Mouse (Mus musculus): ENCODE measurements around the gene Gins2. TPM values are rescaled to one million over a fixed set of nuclear protein-coding genes. Genes with fewer than 3 reads are reported as not detected.

Gene Gins2
- polyA plus RNA-seq, 1 experiment from 2014 or later = 88.8 TPM

DNA sequence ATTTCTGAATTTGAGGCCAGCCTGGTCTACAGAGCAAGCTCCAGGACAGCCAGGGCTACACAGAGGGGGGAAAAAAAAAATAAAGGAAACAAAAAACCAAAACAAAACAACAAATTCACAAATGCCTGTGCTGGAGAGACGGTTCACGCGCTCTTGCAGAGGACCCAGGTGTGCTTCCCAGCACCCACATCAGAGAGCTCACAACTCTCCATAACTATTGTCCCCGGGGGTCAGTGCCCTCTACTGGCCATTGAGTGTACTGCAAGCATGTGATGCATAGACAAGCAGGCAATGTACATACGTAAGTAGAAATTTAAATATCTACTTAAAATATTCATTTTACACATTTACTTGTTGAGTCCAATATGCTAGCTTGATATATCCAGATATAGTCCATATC is 5.5 kb upstream of the Gins2 start:
- Histone ChIP-seq H3K36me3 (no peaks in the 10 kb centered on the region), H3K4me2 (replicated peaks) (no peak overlapping the region), H3K27ac (no peak overlapping the region), H3K4me3 (replicated peaks) (no peak overlapping the region), H3K27me3 (replicated peaks) (no peaks in the 10 kb centered on the region), H3K9ac (no peak overlapping the region), H3K9me3 (no peaks in the 10 kb centered on the region), H3K4me1 (replicated peaks) (peaks cover 14% of the 10 kb centered on the region)
- ATAC-seq = no peak
- WGBS = 88% methylated on average over 5 of the region's 5 CpGs

DNA sequence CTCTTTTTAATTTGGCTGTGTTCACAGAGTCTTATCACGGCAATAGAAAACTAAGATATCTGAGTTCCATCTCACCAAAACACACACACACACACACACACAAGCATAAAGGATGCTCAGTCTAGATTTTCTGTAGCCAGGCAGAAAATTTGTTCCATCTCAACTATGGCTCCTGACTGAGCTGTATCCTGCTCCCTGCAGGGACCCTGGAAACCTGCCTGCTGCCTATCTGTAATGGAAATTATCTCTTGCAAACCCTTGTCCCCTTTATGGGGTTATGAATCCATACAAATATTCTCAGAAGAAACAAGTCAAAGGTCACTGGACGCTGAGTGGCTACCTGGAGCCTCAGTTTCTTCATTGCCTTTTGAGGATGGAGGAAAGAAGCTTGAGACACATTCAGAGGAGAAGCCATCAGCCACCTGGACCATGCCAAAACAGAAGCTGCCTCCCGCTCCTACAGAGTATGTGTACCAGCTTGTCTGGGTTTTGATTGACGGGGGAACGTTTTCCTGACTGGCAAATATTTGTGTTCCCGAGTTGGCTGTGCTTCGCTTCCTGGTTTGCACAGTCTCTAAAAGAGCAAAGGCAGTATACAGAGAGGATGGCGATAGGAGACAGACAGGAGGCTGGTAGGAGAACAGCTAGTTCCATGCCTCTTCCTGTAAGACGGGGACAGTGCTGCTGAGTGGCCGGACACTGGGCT is 2.6 kb upstream of the Gins2 start:
- Histone ChIP-seq H3K9me3 (no peaks in the 10 kb centered on the region), H3K4me2 (replicated peaks) (no peak overlapping the region), H3K27me3 (replicated peaks) (no peaks in the 10 kb centered on the region), H3K4me1 (replicated peaks) (peaks cover 12% of the 10 kb centered on the region; the same call in 1 of the 2 replicates), H3K4me3 (replicated peaks) (no peak overlapping the region), H3K27ac (no peak overlapping the region), H3K9ac (no peak overlapping the region), H3K36me3 (no peaks in the 10 kb centered on the region)
- WGBS = 60% methylated on average over 10 of the region's 10 CpGs
- no peak for ATAC-seq

DNA sequence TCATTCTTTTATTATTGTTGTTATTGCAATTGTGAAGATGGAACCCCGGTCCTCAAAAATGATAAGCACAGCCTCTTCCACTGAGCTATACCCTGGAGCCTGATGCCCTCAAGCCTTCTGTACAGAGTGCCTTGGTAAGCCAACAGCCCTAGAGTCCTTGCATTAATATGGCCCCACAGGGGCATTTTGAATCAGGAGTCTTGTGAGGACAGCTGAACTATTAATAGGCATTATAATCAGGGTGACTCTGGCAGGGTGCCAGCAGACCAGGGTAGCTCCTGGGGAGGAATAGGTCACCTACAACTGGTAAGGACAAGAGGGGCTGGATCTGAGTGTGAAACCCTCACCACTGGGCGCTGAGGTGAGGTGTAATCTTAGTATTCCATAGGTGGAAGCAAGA is 817 bp upstream of the Gins2 start:
- Histone ChIP-seq H3K27ac (no peak overlapping the region), H3K4me3 (replicated peaks) (peak overlapping the region; percentile 67), H3K9me3 (no peaks in the 10 kb centered on the region), H3K27me3 (replicated peaks) (no peaks in the 10 kb centered on the region), H3K4me2 (replicated peaks) (peak overlapping the region; percentile 67), H3K9ac (peak overlapping the region; percentile 51), H3K4me1 (replicated peaks) (peaks cover 13% of the 10 kb centered on the region; the same call in 1 of the 2 replicates), H3K36me3 (peaks cover 5% of the 10 kb centered on the region; the same call in 1 of the 2 replicates)
- WGBS = 48% methylated on average over 2 of the region's 2 CpGs
- ATAC-seq = no peak

DNA sequence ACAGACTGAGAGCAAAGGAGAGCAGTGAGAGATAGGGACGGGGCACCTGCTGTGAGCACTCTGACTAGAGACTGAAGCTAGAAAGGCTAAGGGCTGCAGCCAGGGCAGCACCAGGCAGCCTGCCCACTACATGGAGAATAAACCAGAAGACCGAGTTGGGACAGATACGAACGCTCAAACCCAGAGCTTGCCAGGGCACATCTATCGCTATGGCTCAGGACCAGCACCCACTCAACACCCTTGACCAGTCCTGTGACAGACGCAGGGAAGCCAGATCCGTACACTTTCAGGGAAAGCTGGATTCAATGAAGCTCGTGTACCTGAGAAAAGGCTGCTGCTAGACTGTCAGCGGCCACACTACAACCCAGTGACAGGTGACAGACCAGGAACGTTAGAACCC is 3.6 kb downstream of the Gins2 start:
- Histone ChIP-seq H3K36me3 (peaks cover 17% of the 10 kb centered on the region), H3K9ac (no peak overlapping the region), H3K4me1 (replicated peaks) (peaks cover 13% of the 10 kb centered on the region; the same call in 1 of the 2 replicates), H3K9me3 (no peaks in the 10 kb centered on the region), H3K4me2 (replicated peaks) (no peak overlapping the region), H3K27me3 (replicated peaks) (no peaks in the 10 kb centered on the region), H3K4me3 (replicated peaks) (no peak overlapping the region), H3K27ac (no peak overlapping the region)
- no peak for ATAC-seq
- WGBS = 86% methylated on average over 10 of the region's 10 CpGs

DNA sequence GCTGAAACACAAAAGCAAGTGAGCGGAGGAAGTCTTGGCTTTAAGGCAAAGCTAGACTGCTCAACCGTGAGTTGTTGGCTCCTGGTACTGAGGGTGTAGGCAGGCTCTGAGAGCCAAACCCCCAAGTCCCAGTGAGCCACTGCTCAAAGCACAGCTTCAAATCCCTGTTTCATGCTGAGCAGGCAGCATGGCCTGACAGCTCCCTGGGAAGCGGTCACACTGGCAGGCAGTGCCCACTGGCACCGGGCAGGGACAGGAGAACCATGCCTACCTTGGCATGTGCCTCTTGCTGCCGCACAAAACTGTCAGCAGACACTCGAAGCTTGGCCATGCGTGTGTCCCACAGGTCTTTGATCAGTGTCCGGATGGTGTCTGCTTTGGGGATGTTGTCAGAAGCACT is 7.3 kb downstream of the Gins2 start:
- H3K9me3 ChIP-seq = no peaks in the 10 kb centered on the region
- H3K36me3 ChIP-seq = peaks cover 48% of the 10 kb centered on the region
- no peak overlapping the region for H3K9ac ChIP-seq
- no peak for ATAC-seq
- H3K27me3 ChIP-seq (replicated peaks) = no peaks in the 10 kb centered on the region
- no peak overlapping the region for H3K4me3 ChIP-seq (replicated peaks)
- H3K4me2 ChIP-seq (replicated peaks) = no peak overlapping the region
- no peak overlapping the region for H3K27ac ChIP-seq
- 90% methylated on average over 8 of the region's 8 CpGs for WGBS
- H3K4me1 ChIP-seq (replicated peaks) = 0 out of 2 replicates have a peak, but pooled peaks cover 1% of the 10 kb centered on the region

DNA sequence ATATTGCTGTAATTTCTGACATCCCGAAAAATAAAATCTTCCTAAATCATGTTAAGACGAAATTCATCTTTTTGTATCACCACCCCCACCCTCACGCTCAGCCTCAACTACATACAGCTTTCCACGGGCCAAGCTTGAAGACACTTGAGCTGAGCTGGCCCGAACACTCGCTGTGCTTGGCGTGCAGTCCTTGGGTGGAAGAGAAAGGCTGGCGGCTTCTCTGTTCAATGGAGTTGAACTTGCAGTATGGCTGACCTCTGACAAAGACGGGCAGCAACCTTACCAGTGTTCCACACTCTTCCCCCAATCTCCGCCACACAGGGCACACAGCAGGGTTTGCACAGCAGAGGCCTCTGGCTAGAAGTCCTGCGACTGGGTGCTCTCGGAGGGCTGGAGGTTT is 7.8 kb downstream of the Gins2 start:
- Histone ChIP-seq H3K9me3 (no peaks in the 10 kb centered on the region), H3K36me3 (peaks cover 52% of the 10 kb centered on the region), H3K9ac (no peak overlapping the region), H3K27ac (no peak overlapping the region), H3K4me2 (replicated peaks) (no peak overlapping the region), H3K4me3 (replicated peaks) (no peak overlapping the region), H3K27me3 (replicated peaks) (no peaks in the 10 kb centered on the region), H3K4me1 (replicated peaks) (no peaks in the 10 kb centered on the region)
- ATAC-seq = no peak
- WGBS = 90% methylated on average over 12 of the region's 12 CpGs

DNA sequence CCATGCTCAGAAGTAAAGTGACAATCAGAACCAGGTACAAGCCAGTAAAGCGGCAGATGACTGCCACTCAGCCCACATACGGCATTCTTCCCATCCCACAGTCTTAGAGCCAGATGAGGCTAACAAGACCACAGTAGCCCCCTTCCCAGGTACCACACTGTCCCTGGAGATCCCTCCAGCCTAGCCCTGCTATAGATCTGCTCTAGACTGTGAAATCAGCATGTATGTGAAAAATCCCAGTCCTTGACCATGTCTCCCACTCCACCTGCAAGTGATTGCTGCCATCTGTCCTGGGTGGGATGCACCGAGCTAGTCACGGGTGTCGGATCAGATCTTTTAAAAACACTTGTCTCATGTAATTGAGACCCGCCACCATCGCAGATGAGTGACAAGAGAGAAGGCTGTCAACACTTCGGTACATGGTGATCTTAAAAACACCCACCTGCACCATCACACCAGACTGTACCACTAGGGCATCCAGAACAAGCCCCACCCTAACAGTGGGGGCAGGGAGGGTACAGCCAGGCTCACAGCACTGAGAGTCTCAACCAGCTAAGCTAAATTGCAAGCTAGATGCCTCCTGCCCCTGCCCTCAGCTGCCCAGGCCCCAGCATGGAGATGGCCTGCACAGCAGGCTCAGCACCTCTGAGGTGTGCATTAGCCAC is 8.6 kb downstream of the Gins2 start:
- no peak for ATAC-seq
- WGBS = 93% methylated on average over 8 of the region's 8 CpGs
- H3K4me1 ChIP-seq (replicated peaks) = no peaks in the 10 kb centered on the region
- no peak overlapping the region for H3K27ac ChIP-seq
- no peaks in the 10 kb centered on the region for H3K9me3 ChIP-seq
- no peaks in the 10 kb centered on the region for H3K27me3 ChIP-seq (replicated peaks)
- H3K36me3 ChIP-seq = peaks cover 57% of the 10 kb centered on the region
- H3K9ac ChIP-seq = no peak overlapping the region
- no peak overlapping the region for H3K4me2 ChIP-seq (replicated peaks)
- H3K4me3 ChIP-seq (replicated peaks) = no peak overlapping the region

DNA sequence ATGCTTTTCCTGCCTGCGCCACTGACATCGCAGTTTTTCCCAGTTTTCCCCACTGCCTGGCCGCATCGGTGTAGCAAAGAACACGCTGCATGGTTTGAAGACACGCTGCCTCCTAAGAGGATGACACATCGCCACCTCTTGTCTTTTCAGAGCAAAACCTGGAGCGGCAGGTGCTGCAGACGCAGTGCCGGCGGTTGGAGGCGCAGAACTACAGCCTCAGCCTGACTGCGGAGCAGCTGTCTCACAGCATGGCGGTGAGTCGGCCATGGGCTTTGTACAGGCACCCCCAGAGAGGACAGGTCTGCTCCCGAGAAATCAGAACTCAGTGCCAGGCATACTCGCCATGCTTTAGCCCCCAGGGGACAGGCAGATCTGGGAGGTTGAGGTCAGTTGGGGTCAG is 11.3 kb downstream of the Gins2 start:
- ATAC-seq = no peak
- 92% methylated on average over 17 of the region's 17 CpGs for WGBS
- H3K4me1 ChIP-seq (replicated peaks) = 0 out of 2 replicates have a peak, but pooled peaks cover 2% of the 10 kb centered on the region
- H3K36me3 ChIP-seq = peaks cover 75% of the 10 kb centered on the region
- no peak overlapping the region for H3K4me2 ChIP-seq (replicated peaks)
- no peak overlapping the region for H3K9ac ChIP-seq
- H3K27me3 ChIP-seq (replicated peaks) = no peaks in the 10 kb centered on the region
- no peak overlapping the region for H3K4me3 ChIP-seq (replicated peaks)
- no peaks in the 10 kb centered on the region for H3K9me3 ChIP-seq
- no peak overlapping the region for H3K27ac ChIP-seq

DNA sequence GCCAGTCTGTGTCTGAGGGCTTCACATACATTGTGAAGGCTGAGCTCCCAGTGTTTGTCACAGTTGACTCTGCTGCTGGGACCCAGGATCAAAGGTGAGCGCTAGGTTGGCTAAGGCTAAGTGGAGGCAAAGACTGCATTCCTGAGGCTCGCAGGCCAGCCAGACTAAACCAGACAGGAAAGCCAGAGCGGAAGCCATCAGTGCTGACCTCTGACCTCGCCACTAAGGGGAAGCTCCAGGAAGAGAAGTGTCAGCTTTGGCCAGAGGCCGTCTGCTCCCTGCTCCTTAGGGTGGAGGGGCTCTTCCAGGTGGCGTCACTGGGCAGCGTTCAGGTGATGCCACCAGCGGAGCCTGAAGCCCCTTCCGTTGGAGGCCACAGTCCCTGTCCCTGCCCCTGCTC is 13.3 kb downstream of the Gins2 start:
- no peaks in the 10 kb centered on the region for H3K9me3 ChIP-seq
- no peak overlapping the region for H3K4me3 ChIP-seq (replicated peaks)
- H3K27ac ChIP-seq = no peak overlapping the region
- 0 out of 2 replicates have a peak, but pooled peaks cover 2% of the 10 kb centered on the region for H3K4me1 ChIP-seq (replicated peaks)
- H3K9ac ChIP-seq = no peak overlapping the region
- H3K36me3 ChIP-seq = peaks cover 87% of the 10 kb centered on the region
- 60% methylated on average over 9 of the region's 9 CpGs for WGBS
- ATAC-seq = no peak
- no peaks in the 10 kb centered on the region for H3K27me3 ChIP-seq (replicated peaks)
- H3K4me2 ChIP-seq (replicated peaks) = no peak overlapping the region

DNA sequence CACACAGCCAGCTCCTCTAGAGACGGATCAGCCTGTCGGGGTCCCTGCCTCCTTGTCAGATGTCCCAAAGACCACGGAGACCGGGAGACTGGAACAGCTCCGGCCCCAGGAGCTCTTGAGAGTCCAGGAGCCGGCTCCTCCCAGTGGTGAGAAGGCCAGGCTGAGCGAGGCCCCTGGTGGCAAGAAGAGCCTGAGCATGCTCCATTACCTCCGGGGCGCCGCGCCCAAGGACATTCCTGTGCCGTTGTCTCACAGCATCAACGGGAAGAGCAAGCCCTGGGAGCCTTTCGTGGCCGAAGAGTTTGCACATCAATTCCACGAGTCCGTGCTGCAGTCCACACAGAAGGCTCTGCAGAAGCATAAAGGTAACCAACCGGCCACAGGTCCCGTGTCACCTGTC is 14.2 kb downstream of the Gins2 start:
- Histone ChIP-seq H3K4me1 (replicated peaks) (peaks cover 2% of the 10 kb centered on the region; the same call in 1 of the 2 replicates), H3K9ac (no peak overlapping the region), H3K36me3 (peaks cover 81% of the 10 kb centered on the region), H3K27ac (no peak overlapping the region), H3K9me3 (no peaks in the 10 kb centered on the region), H3K4me3 (replicated peaks) (no peak overlapping the region), H3K4me2 (replicated peaks) (no peak overlapping the region), H3K27me3 (replicated peaks) (no peaks in the 10 kb centered on the region)
- no peak for ATAC-seq
- WGBS = 61% methylated on average over 19 of the region's 19 CpGs

DNA sequence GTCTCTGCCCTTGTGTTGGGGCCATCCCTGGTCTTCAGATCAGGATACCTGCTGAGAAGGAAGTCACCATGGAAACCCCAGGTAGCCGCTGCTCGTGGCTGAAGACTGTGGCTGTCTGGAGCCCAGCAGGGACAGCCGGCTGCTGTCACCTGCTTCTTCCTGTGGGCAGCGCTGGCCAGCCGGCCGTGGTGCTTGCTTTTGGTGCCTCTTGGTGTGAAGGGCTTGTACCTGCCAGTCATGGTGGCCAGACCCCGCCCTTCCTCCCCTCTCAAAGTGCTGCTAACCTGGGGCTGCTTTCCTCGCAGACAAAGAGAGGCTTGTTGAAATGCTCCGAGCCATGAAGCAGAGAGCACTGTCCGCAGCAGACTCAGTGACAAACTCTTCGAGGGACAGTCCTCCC is 15.2 kb downstream of the Gins2 start:
- WGBS = 83% methylated on average over 11 of the region's 11 CpGs
- Histone ChIP-seq H3K27ac (no peak overlapping the region), H3K9me3 (no peaks in the 10 kb centered on the region), H3K4me2 (replicated peaks) (no peak overlapping the region), H3K9ac (no peak overlapping the region), H3K27me3 (replicated peaks) (no peaks in the 10 kb centered on the region), H3K4me3 (replicated peaks) (no peak overlapping the region), H3K36me3 (peaks cover 82% of the 10 kb centered on the region), H3K4me1 (replicated peaks) (peaks cover 2% of the 10 kb centered on the region; the same call in 1 of the 2 replicates)
- no peak for ATAC-seq

DNA sequence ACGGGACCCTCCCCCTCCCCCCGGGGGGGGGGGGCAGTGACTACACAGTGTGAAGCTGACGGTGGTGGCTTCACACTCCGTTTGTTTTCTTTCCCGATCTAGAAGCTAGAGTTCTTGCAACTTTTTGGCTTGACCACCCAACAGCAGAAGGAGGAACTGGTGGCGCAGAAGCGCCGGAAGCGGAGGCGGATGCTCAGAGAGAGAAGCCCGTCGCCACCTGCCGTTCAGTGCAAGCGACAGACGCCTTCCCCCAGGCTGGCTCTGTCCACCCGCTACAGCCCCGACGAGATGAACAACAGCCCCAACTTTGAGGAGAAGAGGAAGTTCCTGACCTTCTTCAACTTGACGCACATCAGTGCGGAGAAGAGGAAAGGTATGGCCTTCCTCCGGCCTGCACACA is 16.6 kb downstream of the Gins2 start:
- Histone ChIP-seq H3K4me1 (replicated peaks) (peaks cover 2% of the 10 kb centered on the region; the same call in 1 of the 2 replicates), H3K36me3 (peaks cover 82% of the 10 kb centered on the region), H3K9me3 (no peaks in the 10 kb centered on the region), H3K4me3 (replicated peaks) (no peak overlapping the region), H3K27me3 (replicated peaks) (no peaks in the 10 kb centered on the region), H3K4me2 (replicated peaks) (no peak overlapping the region), H3K9ac (no peak overlapping the region), H3K27ac (no peak overlapping the region)
- ATAC-seq = no peak
- WGBS = 82% methylated on average over 21 of the region's 21 CpGs

DNA sequence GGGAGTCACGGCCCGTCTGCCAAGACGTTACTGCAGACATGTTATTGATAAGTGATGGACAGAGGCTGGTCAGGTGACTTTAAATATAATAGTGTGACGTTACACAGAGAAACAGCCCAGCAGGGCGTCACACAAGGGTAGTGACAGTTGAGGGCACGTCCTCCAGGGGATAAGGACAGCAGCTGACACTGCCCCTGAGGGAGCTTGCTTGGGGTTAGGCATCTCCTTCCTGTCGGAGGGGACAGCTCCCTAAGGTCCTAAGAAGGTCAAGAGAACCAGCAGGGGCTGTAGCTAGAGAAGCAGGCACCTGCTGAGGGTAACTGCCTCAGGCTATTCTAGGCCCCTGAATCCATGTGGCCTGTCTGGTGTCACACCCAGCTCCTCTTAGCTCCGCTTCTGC is 17.5 kb downstream of the Gins2 start:
- 92% methylated on average over 8 of the region's 8 CpGs for WGBS
- Histone ChIP-seq H3K4me3 (replicated peaks) (no peak overlapping the region), H3K27ac (no peak overlapping the region), H3K4me1 (replicated peaks) (peaks cover 2% of the 10 kb centered on the region; the same call in 1 of the 2 replicates), H3K36me3 (peaks cover 82% of the 10 kb centered on the region), H3K9ac (no peak overlapping the region), H3K4me2 (replicated peaks) (no peak overlapping the region), H3K9me3 (no peaks in the 10 kb centered on the region), H3K27me3 (replicated peaks) (no peaks in the 10 kb centered on the region)
- no peak for ATAC-seq

Measured in intestine, embryonic 15.5 days (tissue).